Mouse (Mus musculus): ENCODE results near the gene Asap3.

The Asap3 gene

GRCm38 (mm10) chr4:136206033-136206893, at the start of gene Asap3:
TSS of gene Asap3 (plus strand) at chr4:136206365.
- DNase-seq (ENCODE audit: low spot score) = peak; percentile 96

GRCm38 (mm10) chr4:136158498-136158897, 47.7 kb upstream of the Asap3 start:
- no peak for DNase-seq (ENCODE audit: low spot score)

GRCm38 (mm10) chr4:136159802-136160397, 46.3 kb upstream of the Asap3 start:
- peak; percentile 84 for DNase-seq (ENCODE audit: low spot score)

- peak; percentile 87 for DNase-seq (ENCODE audit: low spot score)
These were observed 42.7 kb upstream of the Asap3 start for GRCm38 (mm10) chr4:136163448-136163847.

GRCm38 (mm10) chr4:136164981-136165380, 41.2 kb upstream of the Asap3 start:
- DNase-seq (ENCODE audit: low spot score) = no peak

GRCm38 (mm10) chr4:136167701-136168100, 38.5 kb upstream of the Asap3 start:
- no peak for DNase-seq (ENCODE audit: low spot score)

GRCm38 (mm10) chr4:136170401-136170800, 35.8 kb upstream of the Asap3 start:
- no peak for DNase-seq (ENCODE audit: low spot score)

GRCm38 (mm10) chr4:136171455-136171854, 34.7 kb upstream of the Asap3 start:
- DNase-seq (ENCODE audit: low spot score) = no peak

GRCm38 (mm10) chr4:136172011-136172541, 34.1 kb upstream of the Asap3 start, which contains the start of gene E2f2:
TSS of gene E2f2 (plus strand) at chr4:136172394.
- DNase-seq (ENCODE audit: low spot score) = peak; percentile 71

- DNase-seq (ENCODE audit: low spot score) = peak; percentile 61
These were observed 33.5 kb upstream of the Asap3 start for GRCm38 (mm10) chr4:136172542-136173209.

GRCm38 (mm10) chr4:136173210-136173715, 32.9 kb upstream of the Asap3 start:
- DNase-seq (ENCODE audit: low spot score) = no peak

GRCm38 (mm10) chr4:136174216-136175193, 31.7 kb upstream of the Asap3 start:
- DNase-seq (ENCODE audit: low spot score) = peak; percentile 65

GRCm38 (mm10) chr4:136176022-136176552, 30.1 kb upstream of the Asap3 start:
- DNase-seq (ENCODE audit: low spot score) = no peak

GRCm38 (mm10) chr4:136177244-136177611, 28.9 kb upstream of the Asap3 start:
- DNase-seq (ENCODE audit: low spot score) = peak; percentile 42

GRCm38 (mm10) chr4:136177612-136178474, 28.3 kb upstream of the Asap3 start:
- peak; percentile 74 for DNase-seq (ENCODE audit: low spot score)

GRCm38 (mm10) chr4:136178475-136178921, 27.7 kb upstream of the Asap3 start:
- no peak for DNase-seq (ENCODE audit: low spot score)

- peak; percentile 79 for DNase-seq (ENCODE audit: low spot score)
These were observed 26.7 kb upstream of the Asap3 start for GRCm38 (mm10) chr4:136179456-136179855.

- DNase-seq (ENCODE audit: low spot score) = peak; percentile 93
These were observed 26.2 kb upstream of the Asap3 start for GRCm38 (mm10) chr4:136179998-136180397.
